Mouse (Mus musculus) C2C12 (cell line): ENCODE measurements around the gene Nt5c2.

Experiments used
- CEBPB ChIP-seq: IDR thresholded peaks from one replicate; pipeline ENCODE4 v1.6.1; 2011; ENCODE audit warnings: low read depth, mild to moderate bottlenecking, control low read depth, moderate library complexity
- CTCF ChIP-seq: IDR thresholded peaks from one replicate; pipeline ENCODE4 v1.5.1; 2011; ENCODE audit not compliant: control insufficient read depth, insufficient read depth, insufficient read length
- FOSL1 ChIP-seq: IDR thresholded peaks from one replicate; pipeline ENCODE4 v1.8.0; 2011; ENCODE audit warnings: mild to moderate bottlenecking, low read length; ENCODE audit not compliant: poor library complexity, insufficient read depth, severe bottlenecking
- MAX ChIP-seq: IDR thresholded peaks from one replicate; pipeline ENCODE4 v1.6.1; 2011; ENCODE audit warnings: mild to moderate bottlenecking, control low read depth
- MYOD1 ChIP-seq: IDR thresholded peaks from one replicate; pipeline ENCODE4 v1.6.1; 2011; ENCODE audit warnings: low read depth; ENCODE audit not compliant: control insufficient read depth, insufficient read length
- MYOG ChIP-seq: IDR thresholded peaks from one replicate; pipeline ENCODE4 v1.6.1; 2011; ENCODE audit not compliant: control insufficient read depth, insufficient read length; ENCODE audit errors: extremely low read depth
- USF1 ChIP-seq: IDR thresholded peaks from one replicate; pipeline ENCODE4 v1.6.1; 2011; ENCODE audit warnings: low read depth, mild to moderate bottlenecking, control low read depth, moderate library complexity

DNA sequence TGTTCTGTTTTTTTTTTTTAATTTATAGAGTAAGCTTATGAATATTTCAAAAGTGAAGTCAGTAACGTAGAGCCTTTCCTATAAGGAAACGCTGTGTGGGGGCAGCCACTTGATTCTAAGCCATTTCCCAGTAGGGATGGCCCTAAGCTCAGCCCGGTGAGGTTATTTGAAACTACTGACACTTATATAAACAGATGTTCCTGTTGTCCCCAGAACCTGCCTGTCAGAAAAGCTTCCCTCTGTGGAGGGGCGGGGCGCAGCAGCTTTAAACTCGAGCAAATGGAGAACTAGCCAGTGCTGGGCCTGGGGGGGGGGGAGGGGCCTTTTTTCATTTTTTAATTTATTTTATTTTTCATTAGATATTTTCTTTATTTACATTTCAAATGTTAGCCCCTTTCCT is 150.9 kb downstream of the Nt5c2 start:
- TF ChIP-seq CTCF (no peak), MYOG (no peak), MYOD1 (no peak), FOSL1 (no peak), USF1 (no peak), CEBPB (no peak), MAX (no peak)
